Mouse (Mus musculus) lung, postnatal 0 days (tissue): ENCODE data around the gene Ube2r2.

Experiments used
- CTCF ChIP-seq: IDR thresholded peaks from 2 replicates; pipeline ENCODE4 v1.5.1; 2016; ENCODE audit warnings: antibody characterized with exemption, mild to moderate bottlenecking
- EP300 ChIP-seq: IDR thresholded peaks from 2 replicates; pipeline ENCODE4 v1.6.1; 2016; ENCODE audit warnings: antibody characterized with exemption, mild to moderate bottlenecking, control low read depth

GRCm38 (mm10) chr4:41098577-41098951, 37.0 kb upstream of the Ube2r2 start:
- TF ChIP-seq CTCF (no peak), EP300 (no peak)
